Mouse (Mus musculus): Measurements from ENCODE around the gene Foxo1.

GRCm38 (mm10) chr3:52396951-52397615 is 128.9 kb downstream of the Foxo1 start:
- TF ChIP-seq CTCF (IDR thresholded peaks at IDR 0.05; ENCODE audit: low read depth) = no peak
- no peak for TF ChIP-seq EP300 (optimal IDR thresholded peaks at IDR 0.05)
